Mouse (Mus musculus) testis, postnatal 14 days (tissue): Measurements from ENCODE around the gene Upk2.
"Not testable (repeated sequence)": the region's sequence is repeated elsewhere in the genome, so short reads cannot be mapped to it uniquely, and the experiment has no call there.

Experiments
- DNase-seq: peaks from one replicate; pipeline ENCODE4 v3.0.0; 2021; ENCODE audit warnings: low spot score

Gene Upk2

DNA sequence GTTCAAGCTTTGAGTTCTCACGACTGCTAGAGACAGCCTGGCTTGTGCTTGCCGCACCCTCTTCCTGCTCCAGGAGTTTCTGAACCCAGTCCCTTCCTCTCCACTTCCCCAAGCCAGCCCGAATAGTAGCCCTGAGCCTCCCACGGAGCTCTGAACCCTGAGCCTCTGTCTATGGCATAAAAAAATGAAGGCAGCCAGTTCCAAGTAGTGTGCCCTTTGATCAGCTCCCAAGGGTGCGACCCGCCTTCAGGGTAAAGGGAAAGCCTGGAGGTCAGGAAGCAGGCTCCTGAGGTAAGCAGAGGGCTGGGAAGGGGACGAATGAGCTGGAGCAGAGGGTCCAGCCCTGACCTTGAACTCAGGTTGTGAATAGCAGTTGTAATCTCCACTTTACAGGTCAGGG is 13.4 kb upstream of the Upk2 start:
- no peak for DNase-seq

DNA sequence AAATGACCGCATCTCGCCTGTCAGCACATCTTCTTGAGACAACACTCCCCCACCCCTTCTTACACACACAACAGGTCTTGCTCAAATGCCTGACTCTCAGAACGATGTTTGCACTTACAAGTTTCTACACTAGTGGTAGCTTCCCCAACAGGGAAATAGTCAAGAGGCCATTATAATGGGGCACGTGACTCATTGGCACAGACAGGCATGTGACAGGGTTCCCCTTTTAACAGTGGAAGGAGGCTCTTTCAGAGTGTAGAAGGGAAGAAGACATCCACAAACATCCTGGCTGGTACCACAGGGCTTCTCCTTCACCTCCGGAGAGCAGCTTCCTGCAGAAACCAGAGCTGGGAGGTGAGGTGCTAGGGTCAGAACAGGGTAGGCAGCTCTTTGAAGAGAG is 7.2 kb upstream of the Upk2 start:
- no peak for DNase-seq

DNA sequence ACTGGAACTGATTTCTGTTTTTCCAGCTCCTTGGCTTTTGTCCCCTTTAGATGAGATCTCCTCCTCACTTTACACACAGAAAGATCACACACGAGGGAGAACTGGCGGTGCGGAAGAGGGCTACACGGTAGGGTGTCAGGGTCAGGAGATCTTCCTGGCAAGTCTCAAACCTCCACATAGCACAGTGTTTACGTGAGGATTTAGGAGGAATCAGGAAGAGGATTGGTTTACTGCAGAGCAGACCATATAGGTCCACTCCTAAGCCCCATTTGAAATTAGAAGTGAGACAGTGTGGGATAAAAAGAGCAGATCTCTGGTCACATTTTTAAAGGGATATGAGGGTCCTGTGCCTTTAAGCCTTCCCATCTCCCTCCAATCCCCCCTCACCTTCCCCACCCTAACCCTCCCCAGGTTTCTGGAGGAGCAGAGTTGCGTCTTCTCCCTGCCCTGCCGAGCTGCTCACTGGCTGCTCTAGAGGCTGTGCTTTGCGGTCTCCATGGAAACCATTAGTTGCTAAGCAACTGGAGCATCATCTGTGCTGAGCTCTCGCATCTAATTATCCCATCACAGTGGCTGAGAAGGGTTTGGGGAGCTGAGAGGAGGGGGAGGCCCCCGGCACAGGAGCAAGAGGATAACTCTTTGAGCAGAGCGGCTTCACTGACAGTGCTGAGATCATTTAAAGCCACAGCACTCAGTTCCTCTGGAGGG is 2.4 kb upstream of the Upk2 start:
- peak; percentile 38 for DNase-seq

DNA sequence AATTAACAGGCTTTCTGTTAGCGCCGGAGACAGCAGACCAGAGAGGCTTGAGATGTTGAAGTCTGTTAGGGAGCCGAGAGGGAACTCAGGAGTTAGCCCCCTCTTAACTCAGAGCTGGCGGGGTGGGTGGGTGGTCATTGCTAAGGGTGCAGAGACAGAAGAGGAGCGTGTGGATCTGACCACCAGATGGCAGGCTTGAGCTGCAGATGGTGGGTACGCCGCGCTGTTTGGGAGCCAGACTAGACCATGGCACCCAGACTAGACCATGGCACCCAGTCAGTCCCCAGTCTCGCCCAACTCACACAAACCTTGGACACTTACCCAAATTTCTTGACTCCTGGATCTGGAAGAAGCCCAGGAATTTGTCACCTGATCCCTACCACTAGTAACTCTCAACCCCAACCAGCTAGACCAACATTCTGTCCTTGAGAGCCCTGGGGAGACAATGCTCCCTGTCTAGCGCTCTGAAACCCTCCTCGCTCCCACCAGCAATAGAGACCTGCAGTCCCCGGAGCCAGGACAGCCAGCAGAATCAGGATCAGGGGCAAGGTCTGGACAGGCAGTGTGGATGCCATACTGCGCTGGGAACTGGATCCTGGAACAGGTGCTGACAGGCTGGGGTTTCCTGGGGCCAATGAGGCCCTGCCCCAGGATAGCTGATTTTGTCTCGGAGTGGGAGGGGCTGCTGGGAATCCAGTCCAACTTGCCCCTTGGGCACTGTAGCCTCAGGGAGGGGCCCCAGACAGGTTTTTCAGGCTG is 465 bp downstream of the Upk2 start:
- DNase-seq = peak; percentile 77

DNA sequence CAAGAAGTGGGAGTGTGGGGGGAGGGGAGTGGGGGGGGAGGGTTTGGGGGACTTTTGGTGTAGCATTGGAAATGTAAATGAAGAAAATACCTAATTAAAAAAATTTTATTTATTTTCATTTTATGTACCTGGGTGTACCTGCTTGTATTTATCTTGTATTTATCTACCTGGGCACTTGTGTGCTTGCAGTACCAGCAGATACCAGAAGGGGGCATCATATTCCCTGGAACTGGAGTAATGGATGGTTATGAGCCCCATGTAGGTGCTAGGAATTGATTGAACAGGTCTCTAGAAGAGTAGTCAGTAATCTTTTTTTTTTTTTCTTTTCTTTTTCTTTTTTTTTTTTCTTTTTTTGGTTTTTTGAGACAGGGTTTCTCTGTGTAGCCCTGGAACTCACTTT is 4.4 kb downstream of the Upk2 start:
- DNase-seq = peak; percentile 45

DNA sequence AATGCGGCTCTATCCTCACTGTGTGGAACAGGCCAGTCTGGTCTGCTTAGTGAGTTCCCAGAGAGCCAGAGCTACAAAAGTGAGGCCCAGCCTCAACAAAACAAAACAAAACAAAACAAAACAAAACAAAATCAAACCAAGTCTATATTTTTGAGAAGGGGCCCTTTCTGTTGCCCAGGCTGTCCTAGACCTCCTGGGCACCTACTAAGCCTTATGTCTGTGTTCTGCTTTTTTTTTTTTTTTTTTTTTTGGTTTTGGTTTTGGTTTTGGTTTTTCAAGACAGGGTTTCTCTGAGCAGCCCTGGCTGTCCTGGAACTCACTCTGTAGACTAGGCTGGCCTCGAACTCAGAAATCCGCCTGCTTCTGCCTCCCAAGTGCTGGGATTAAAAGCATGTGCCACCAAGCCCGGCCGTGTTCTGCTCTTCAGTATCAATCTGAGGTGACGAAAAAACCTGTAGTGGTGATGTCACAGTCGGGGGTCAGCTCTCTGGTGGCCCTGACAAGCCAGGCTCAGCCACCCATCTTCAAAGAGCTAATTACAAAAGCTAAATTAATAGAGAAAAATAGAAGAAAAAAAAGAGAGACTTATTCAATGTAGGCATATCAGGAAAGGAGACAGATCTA is 10.3 kb downstream of the Upk2 start:
- not testable (repeated sequence) for DNase-seq

DNA sequence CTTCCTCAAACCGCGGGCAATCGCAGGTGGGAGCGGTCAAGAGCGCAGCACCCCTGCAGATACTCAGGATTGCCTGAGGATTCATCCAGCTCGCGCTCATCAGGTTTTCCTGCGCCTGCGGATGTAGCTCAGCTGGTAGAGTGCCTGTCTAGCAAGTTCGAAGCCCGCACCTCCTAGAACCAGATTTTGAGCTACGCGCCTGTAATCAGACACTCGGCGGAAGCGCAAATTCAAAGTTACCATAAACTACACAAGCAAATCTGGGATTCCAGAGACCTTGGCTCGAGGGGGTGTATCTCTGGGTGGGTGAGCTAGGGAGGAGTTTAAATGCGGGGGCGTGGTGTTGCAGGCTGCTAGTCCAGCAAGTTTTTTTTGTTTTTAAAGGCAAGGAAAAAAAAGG is 13.8 kb downstream of the Upk2 start, which contains the start of gene Foxr1:
Gene Foxr1 (minus strand): TSS at position 176 of the 400 bp plus-strand sequence.
- DNase-seq = peak; percentile 64

DNA sequence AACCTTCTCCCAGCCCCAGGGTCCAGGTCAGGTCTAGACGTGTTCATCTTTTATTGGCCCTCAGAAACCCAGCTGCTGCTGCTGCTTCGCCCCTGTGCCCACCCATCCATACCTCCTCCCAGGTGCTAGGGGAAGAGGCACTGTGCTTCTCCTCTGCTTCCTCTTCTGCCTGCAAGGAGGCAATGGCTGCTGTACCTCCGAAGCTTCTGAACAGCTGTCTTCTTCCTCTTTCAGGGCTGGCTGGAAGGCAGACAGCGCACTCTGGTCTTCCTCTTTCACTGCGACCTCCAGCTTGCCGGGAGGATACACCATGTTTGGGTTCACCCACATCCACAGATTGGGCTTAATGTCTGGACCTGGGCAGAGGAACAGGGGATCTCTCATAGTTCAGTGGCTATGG is 19.0 kb downstream of the Upk2 start:
- no peak for DNase-seq

DNA sequence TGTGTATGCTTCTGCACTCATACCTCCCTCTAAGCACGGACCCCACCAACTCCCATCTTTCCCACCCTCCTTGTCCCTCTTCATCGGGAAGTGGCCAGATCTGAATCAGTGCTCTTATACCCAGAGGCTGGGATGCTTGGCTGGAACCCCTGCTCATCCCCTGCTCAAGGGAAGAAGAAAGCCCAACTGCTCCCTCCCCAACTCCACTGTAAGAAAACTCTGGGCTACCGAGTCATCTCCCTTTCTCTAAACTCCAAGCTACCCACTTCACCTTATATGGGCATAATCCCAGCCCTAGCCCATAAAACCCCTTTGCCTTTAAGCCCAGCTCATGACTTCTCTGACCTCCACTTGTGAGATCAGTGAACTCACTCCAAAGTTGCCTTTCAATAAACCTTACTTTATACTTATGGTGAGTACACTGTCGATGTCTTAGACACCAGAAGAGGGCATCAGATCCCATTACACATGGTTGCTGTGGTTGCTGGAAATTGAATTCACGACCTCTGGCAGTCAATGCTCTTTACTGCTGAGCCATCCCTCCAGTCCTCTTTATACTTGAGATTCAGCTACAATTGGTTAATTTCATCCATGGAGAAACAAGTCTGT is 22.1 kb downstream of the Upk2 start:
- DNase-seq = no peak

DNA sequence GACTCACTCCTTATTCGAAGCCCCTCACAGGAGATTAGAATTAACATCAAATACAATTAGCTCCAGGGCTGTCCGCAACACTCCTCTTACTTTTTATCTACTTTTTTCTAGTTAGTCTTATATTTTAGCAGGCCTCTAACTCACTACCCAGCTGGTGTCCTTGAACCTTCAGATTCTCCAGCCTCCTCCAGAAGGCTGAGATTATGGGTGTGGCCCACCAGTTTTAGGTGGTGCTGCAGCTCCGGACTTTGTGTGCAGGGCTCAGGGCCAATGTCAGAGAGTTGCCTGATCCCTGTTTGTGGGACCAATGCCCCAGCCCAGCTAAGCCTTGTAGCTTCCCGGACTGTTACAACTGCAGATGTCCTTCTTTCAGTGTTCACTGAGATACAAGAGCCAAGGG is 31.2 kb downstream of the Upk2 start:
- DNase-seq = no peak

DNA sequence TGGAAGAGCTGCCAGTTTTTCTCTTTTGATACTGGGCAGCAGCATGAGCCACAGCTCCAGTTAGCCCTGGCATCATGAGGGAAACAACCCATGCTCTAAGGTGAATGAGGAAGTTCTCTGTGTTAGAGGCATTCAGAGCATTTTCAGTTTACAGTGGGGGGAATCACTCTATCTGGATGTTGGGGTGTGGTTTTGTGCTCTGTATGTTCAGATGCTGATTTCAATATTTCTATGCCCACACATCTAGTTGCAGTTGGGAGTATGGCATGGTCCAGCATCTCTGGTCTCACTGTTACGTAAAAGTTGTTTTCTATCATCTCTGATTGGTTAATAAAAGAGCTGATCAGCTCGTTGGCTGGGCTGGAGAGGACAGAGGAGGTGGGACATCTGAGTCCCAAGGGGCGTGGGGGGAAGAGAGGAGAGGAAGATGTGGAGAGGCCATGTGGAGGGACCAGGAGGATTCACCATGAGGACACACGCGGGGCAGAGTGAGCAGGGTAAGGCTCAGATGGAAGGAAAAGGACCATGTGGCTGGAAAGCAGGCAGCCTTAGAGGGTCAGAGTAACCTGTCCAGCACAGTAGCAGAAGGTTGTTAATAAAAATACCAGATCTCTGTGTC is 34.4 kb downstream of the Upk2 start:
- DNase-seq = no peak

DNA sequence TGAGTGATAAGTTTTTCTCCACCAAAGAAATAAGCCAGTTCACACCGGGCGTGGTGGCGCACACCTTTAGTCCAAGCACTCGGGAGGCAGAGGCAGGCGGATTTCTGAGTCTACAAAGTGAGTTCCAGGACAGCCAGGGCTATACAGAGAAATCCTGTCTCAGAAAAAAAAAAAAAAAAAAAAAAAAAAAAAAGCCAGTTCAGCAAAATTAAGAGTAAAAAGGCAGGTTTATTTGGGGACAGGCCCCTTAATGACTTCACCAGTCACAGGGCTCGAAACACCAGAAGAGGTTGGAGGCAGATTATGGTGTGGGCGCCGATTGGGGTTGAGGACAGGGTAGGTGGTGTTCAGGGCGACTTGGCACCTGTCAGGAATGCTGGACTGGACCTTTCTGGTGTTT is 35.0 kb downstream of the Upk2 start:
- DNase-seq = not testable (repeated sequence)

DNA sequence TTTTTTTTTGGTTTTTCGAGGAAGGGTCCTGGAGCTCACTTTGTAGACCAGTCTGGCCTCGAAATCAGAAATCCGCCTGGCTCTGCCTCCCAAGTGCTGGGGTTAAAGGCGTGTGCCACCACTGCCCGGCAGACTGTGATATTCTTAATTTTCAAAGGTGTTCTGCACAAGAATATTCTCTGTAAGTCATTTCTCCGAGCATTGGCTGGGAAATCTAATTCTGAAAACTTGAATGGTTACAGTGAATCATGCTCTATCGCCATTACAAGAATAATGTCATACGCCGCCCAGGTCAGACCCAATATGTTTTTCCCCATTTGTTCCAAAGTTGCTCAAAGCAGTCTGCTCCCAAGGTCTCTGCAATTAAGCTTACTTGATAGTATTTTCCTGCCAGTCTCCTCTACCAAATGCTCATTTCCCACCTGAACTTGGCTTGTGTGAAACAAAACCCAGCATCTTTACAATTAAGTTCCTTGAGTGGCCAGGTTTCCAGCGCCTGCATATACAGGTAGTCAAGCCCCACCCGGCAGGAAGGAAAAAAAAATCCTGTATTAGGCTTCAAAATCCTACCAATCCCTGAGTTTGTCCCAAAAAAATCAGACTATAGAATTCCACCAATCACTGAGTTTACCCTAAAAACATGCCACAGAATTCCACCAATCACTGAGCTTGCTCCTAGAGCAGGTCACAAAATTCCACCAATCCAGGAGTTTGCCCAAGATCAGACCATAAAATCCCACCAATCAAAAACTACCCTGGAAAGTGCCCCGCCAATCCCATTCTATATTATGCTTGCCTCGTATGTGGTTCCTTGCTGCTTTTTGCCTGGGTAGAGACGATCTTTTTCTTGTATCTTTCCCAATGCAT is 36.0 kb downstream of the Upk2 start, which contains the start of gene Ccdc84:
Gene Ccdc84 (minus strand): TSS at position 51 of the 867 bp plus-strand sequence.
- DNase-seq = peak; percentile 81

DNA sequence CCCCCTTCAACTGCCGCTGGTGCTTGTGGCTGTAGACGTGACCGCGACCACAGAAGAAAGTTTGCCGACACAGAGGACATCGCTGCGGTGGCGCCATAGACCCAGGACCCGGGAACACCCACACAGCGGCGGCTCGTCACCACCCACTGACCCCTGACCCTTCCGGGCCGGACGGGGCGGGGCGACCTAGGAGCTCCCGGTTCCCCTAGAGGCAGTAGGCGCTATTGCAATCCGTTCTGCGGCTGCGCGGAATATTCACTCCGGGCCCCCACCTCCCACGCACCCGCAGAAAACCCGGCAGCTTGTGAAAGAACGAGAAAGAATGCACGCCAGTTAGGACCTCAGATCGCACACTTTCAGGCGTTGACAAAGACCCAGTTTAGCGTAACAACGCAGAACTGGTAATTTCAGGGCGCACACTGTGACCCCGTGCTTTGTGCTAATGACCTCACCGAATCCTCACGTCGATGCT is 36.8 kb downstream of the Upk2 start:
- peak; percentile 93 for DNase-seq

DNA sequence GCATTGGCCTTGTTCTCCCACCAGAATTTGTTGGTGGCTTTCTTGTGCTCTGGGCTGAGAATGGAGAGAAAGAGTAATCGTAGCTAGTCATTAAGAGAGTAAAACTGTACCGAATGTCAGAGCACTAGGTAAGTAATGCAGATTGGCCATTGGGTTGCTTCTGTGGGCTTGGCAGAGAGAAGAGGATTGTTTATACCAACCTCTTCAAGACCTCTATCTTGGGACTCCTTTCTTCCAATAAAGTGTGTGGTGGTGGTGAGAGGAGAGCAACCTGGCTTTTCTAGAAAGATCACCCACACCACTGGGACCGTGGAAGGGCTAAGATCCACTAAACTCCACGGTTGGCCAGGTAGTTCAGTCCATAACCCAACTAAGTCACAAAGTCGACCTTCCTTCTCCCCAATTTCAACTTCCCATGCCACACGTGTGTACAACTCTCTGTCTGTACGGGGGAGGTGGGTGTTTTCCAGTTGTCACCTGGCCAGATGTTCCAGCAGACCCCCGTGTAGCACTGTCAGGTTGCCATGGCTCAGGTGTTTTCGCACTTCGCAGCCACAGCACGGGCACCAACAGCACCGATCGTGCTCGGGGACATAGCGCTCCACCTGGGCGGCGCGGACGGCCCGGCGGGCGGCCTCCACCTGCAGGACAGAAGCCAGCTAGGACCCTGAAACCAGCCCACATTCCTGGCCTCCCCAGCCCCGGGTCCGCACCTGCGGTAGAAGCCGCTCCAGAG is 37.5 kb downstream of the Upk2 start:
- no peak for DNase-seq

DNA sequence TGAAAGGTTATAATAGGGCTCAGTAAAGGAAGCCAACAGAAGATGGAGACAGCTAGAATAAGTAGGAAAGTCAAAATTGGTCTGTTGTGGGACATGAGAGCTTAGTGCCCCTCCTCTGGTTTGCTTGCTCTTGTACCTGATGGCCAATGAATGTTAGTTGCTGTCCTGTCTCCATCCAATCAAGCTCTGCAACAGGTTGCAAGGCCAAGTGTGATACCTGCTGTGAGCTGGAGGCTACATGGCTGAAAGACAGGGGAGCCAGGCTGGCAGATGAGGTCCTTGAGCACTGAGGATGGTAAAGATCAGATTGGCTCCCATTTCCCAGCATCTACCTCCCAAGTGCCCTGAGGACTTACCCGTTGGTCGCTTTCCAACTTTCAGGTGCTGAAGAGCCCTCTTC is 42.0 kb downstream of the Upk2 start:
- no peak for DNase-seq

DNA sequence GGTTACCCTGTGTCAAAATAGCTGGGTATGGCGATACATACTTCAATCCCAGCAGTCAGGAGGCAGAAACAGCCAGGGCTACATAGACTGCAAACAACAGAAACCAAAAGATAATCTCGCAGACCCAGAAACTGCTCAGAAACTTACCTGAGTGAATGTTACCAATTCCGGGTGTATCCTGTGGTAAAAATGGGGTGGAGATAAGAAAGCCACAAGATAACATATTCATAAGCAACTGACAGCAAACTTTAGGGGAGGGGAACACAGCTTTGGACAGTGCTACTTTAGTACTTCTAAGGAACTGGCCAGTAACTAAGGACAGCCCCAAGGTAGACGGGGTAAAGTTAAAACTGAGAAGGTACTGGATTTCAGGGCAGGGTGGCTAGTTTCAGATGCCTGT is 42.5 kb downstream of the Upk2 start:
- DNase-seq = no peak

DNA sequence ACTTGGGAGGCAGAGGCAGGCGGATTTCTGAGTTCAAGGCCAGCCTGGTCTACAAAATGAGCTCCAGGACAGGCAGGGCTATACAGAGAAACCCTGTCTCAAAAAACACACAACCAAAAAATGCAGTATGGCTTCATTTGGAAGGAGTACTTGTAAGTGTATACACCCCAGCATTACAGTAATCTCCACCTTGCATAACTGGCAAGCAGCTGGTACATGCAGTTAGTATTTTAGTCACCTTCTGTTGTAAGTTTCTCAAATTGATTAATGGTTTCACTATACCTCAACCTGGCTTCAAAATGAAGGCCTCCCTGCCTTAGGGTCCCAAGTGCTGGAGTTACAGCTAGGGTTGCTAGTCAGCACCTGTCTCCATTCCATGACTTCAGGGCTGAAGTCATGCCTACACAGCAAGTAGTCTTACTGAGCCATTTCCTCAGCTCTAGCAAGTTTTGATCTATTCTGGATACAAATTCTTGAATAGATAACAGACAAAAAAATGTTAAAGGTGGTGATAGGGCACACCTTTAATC is 43.1 kb downstream of the Upk2 start:
- no peak for DNase-seq

DNA sequence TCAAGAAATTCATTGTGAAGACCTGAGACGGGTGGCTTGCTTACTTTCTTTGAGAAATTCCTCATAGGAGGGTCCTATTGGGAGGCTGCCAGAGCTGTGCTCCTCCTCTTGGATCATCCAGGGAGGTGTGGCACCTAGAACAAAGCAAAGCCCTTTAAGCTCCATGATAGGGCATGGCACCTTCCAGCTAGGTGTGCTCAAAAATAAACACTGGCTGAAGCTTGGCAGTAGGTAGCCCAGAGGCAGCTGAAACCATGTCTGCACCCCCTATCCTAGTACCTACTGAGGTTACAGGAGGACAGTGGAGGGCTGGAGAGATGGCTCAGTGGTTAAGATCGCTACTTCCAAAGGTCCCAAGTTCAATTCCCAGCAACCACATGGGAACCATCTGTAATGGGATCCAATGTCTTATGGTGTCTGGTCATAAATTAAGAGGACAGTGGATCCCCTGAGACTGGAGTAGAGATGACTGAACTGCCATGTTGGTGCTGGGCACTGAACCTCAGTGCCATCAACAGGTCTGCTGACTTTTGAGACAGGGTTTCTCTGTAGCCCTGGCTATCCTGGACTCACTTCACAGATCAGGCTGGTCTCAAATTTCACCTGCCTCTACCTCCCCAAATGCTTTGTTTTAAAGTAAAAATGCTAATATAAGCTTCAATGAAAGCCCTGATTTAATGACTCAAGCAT is 44.0 kb downstream of the Upk2 start:
- DNase-seq = no peak
